Mouse (Mus musculus): Measurements from ENCODE around the gene Cst6. TPM values are rescaled to one million over a fixed set of nuclear protein-coding genes. Genes with fewer than 3 reads are reported as not detected.

The Cst6 gene
- polyA plus RNA-seq, 1 experiment from 2014 or later: not detected

DNA sequence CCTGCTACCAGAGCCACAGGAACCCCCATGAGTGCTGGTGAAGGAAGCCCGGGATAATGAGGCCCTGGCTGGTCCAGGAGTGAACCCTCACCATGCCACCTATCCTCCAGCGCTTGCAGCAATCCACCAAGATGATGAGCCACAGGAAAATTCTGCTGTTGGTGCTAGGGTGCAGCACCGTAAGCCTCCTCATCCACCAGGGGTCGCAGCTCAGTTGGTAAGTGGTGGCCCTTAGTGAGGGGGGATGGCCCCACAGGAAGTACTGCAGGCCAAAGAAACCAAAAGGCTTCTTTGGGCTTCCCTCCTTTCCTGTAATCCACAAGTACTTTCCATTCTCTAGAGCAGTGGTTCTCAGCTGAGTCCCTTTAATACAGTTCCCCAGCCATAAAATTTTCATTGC, 46.9 kb downstream of the Cst6 start:
- H3K4me3 ChIP-seq (ENCODE audit: low read depth, low read length): no peak overlapping the region

DNA sequence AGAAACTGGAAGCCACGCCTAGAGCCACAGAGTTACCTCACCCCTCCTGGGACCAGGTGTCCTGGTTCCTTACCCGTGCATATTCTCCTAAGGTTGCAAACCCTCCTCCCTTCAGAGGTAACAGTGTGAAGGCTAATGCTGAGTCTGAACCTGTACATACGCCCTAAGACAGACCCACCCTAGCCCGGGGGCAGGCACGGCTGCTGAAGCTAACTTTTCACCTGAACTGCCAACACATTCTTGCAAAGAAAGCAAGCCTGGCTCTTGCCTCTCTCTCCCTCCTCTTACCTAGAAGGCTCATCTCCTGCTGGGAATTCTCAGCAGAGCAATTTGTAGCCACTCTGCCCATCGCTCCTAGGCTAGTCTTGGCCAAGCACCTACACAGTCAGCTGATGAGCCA, 48.8 kb downstream of the Cst6 start:
- no peak overlapping the region for H3K4me2 ChIP-seq
- H3K9me3 ChIP-seq (ENCODE audit: low read depth, low read length): no peaks in the 10 kb centered on the region
- H3K36me3 ChIP-seq (ENCODE audit: insufficient read depth): no peaks in the 10 kb centered on the region
- DNase-seq (no peak), ATAC-seq (ENCODE audit: insufficient read depth) (no peak)
- no peak overlapping the region for H3K27ac ChIP-seq (ENCODE audit: low read depth)
- WGBS: 77% methylated on average over 6 of the region's 6 CpGs
- H3K4me1 ChIP-seq (ENCODE audit: insufficient read depth): peaks cover 7% of the 10 kb centered on the region
- H3K4me3 ChIP-seq (ENCODE audit: low read depth, low read length): no peak overlapping the region
- peaks cover 9% of the 10 kb centered on the region; the same call in 1 of the 2 replicates for H3K27me3 ChIP-seq (ENCODE audit: insufficient read depth, low read length)
- H3K9ac ChIP-seq: no peak overlapping the region
- no peak for TF ChIP-seq CTCF (IDR thresholded peaks at IDR 0.05; ENCODE audit: low read depth)

More for the DNA sequence above, 46.9 kb downstream of the Cst6 start:
- DNase-seq (peak; percentile 80), ATAC-seq (ENCODE audit: insufficient read depth) (no peak)
- Histone ChIP-seq H3K27ac (ENCODE audit: low read depth) (no peak overlapping the region), H3K36me3 (ENCODE audit: insufficient read depth) (no peaks in the 10 kb centered on the region), H3K4me2 (no peak overlapping the region), H3K27me3 (ENCODE audit: insufficient read depth, low read length) (peaks cover 8% of the 10 kb centered on the region; the same call in 1 of the 2 replicates), H3K4me1 (ENCODE audit: insufficient read depth) (peaks cover 3% of the 10 kb centered on the region; the same call in 1 of the 2 replicates), H3K9ac (no peak overlapping the region), H3K9me3 (ENCODE audit: low read depth, low read length) (peaks cover 2% of the 10 kb centered on the region; the same call in 1 of the 2 replicates)
- 21% methylated on average over 4 of the region's 4 CpGs for WGBS
- TF ChIP-seq CTCF (IDR thresholded peaks at IDR 0.05; ENCODE audit: low read depth): peak; percentile 81

DNA sequence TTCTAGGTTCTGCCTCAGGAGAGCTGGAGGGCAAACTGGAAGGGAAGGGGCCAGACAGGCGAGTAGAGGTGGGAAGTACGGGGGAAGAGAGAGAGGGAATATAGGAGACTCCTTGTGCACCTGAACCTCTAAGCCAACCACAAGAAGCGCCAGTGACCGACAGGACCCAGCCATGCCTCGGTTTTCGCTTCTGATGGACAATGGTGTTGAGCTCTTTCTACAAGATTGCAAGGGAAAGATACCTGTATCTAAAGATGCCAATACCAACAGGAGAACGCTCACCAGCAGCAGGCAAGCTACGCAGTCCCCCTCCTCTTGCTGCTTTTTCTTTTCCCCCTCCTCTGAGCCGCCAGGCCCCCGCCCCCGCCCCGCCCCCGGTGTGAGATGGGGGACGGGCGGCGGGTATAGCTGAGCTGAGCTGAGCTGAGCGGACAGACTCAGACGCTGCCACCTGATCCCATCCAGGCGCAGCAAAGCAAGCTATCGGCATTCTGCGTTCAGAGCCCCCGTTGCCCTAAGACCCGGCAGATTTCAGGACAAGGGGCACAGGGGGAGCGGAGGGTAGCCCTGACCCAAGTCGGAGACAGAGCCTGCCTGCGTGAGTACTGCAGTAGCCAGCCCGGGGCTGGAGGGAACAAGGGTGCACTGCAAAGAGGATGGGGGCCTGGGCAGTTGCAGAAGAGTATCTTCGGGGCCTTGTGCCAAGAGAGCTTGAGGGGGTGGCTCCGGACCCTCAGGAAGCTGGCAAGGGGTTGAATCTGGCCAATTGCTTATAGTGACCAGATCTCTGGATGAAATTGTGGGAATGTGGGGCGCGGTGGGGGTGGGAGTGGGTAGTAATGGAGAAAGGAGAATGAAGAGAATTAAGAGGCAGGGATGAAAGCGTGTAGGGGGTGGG, 51.2 kb downstream of the Cst6 start, which contains the start of gene Gal3st3:
Gene Gal3st3 (plus strand): TSS at position 429 of the 898 bp plus-strand sequence.
- peaks cover 11% of the 10 kb centered on the region for H3K4me1 ChIP-seq (ENCODE audit: insufficient read depth)
- no peak for TF ChIP-seq CTCF (IDR thresholded peaks at IDR 0.05; ENCODE audit: low read depth)
- H3K9me3 ChIP-seq (ENCODE audit: low read depth, low read length): no peaks in the 10 kb centered on the region
- DNase-seq (no peak), ATAC-seq (ENCODE audit: insufficient read depth) (no peak)
- 6% methylated on average over 32 of the region's 32 CpGs for WGBS
- peak within 1 kb of the TSS; percentile 60 for H3K9ac ChIP-seq
- peaks cover 9% of the 10 kb centered on the region; the same call in 1 of the 2 replicates for H3K27me3 ChIP-seq (ENCODE audit: insufficient read depth, low read length)
- peak within 1 kb of the TSS; percentile 36 for H3K4me3 ChIP-seq (ENCODE audit: low read depth, low read length)
- peak within 1 kb of the TSS; percentile 68 for H3K4me2 ChIP-seq
- H3K36me3 ChIP-seq (ENCODE audit: insufficient read depth): peaks cover 12% of the 10 kb centered on the region
- no peak within 1 kb of the TSS for H3K27ac ChIP-seq (ENCODE audit: low read depth)

DNA sequence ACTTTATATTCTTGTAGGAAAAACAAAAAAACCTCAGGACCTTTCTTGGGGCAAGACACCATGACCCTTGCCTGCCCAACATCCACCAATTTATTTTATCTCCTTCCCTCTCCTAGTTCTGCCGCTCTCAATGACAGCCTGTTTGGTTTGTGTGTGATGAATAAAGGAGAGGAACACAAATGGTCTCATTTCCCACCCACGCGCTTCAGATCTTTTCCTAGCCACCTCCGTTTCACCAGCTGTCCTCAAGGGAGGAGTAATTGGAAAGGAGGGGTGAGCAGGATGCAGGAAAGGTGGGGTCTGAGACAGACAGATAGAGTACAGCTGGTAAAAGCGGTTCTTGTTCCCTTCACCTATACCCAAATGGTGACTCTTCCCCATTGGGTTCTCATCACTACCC, 52.7 kb downstream of the Cst6 start:
- H3K4me3 ChIP-seq (ENCODE audit: low read depth, low read length): no peak overlapping the region; the same call in 1 of the 2 replicates
- H3K4me2 ChIP-seq: peak overlapping the region; percentile 93; the same call in 1 of the 2 replicates
- peaks cover 9% of the 10 kb centered on the region; the same call in 1 of the 2 replicates for H3K27me3 ChIP-seq (ENCODE audit: insufficient read depth, low read length)
- ATAC-seq (ENCODE audit: insufficient read depth) (no peak), DNase-seq (no peak)
- peaks cover 11% of the 10 kb centered on the region for H3K4me1 ChIP-seq (ENCODE audit: insufficient read depth)
- H3K9me3 ChIP-seq (ENCODE audit: low read depth, low read length): no peaks in the 10 kb centered on the region
- peaks cover 27% of the 10 kb centered on the region for H3K36me3 ChIP-seq (ENCODE audit: insufficient read depth)
- TF ChIP-seq CTCF (IDR thresholded peaks at IDR 0.05; ENCODE audit: low read depth): no peak
- WGBS: 36% methylated on average over 5 of the region's 5 CpGs
- H3K9ac ChIP-seq: no peak overlapping the region
- H3K27ac ChIP-seq (ENCODE audit: low read depth): no peak overlapping the region

DNA sequence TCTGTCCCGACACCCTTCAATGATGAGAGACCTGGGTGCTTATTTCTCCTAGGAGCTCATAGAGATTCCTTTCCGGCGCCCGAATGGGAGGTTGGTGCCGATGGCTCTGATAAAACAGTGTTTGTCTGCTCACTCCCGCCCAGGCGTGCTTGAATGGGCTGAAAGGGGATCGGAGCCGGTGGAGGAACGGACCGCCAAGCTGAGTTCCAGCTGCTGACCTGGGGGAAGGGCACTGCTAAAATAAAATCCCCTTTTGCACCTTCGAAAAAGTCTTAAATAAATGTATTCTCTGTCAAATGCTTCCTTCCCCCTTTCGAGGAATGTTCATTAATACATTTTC, 53.7 kb downstream of the Cst6 start:
- peak overlapping the region; percentile 88 for H3K27ac ChIP-seq (ENCODE audit: low read depth)
- peaks cover 9% of the 10 kb centered on the region; the same call in 1 of the 2 replicates for H3K27me3 ChIP-seq (ENCODE audit: insufficient read depth, low read length)
- peak overlapping the region; percentile 78 for H3K4me3 ChIP-seq (ENCODE audit: low read depth, low read length)
- TF ChIP-seq CTCF (IDR thresholded peaks at IDR 0.05; ENCODE audit: low read depth): no peak
- H3K9ac ChIP-seq: peak overlapping the region; percentile 67
- H3K36me3 ChIP-seq (ENCODE audit: insufficient read depth): peaks cover 36% of the 10 kb centered on the region
- H3K4me1 ChIP-seq (ENCODE audit: insufficient read depth): peaks cover 11% of the 10 kb centered on the region
- DNase-seq: no peak
- 5% methylated on average over 13 of the region's 13 CpGs for WGBS
- no peaks in the 10 kb centered on the region for H3K9me3 ChIP-seq (ENCODE audit: low read depth, low read length)
- peak overlapping the region; percentile 93 for H3K4me2 ChIP-seq
- ATAC-seq (ENCODE audit: insufficient read depth): peak; percentile 49

DNA sequence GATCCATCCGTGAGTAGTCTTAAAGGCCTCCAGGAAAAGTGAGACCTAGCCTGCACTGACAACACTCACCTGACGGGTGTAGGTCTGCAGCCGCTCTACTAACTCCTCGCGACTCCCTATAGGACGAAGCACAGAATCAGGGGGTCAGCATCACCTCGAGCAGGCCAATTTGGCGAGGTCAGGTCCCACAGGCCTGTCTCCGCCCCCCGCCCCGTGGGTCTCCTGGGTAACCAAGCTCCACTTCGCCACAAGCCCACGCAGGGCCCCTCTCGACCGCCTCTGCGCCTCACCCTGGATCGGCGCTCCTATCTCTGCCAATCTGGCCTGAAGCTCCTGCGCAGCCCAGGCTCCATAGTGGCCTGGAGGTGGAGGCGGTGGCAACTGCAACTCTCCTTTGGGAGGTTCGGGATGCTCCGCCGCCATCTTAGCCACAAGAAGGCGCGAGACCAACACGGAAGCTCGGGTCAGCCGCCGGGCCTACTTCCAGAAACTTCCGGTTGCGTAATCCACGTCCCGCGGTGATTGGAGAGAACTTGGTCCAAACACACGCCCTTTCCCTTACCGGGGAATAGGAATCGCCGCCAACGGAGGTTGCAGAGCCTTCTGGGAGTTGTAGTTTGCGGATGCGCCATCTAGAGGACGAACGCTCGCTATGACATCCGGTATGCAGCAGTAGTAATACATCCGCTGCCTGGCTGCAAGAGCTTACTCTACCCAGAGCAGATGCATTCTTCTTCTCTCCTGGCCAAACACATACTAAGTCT, 54.2 kb downstream of the Cst6 start, which contains the start of gene Sf3b2:
Gene Sf3b2 (minus strand): TSS at position 484 of the 764 bp plus-strand sequence.
- H3K9ac ChIP-seq: peak within 1 kb of the TSS; percentile 81
- H3K4me3 ChIP-seq (ENCODE audit: low read depth, low read length): peak within 1 kb of the TSS; percentile 78
- H3K36me3 ChIP-seq (ENCODE audit: insufficient read depth): peaks cover 42% of the 10 kb centered on the region
- peak; percentile 99 for ATAC-seq (ENCODE audit: insufficient read depth)
- H3K9me3 ChIP-seq (ENCODE audit: low read depth, low read length): no peaks in the 10 kb centered on the region
- peak within 1 kb of the TSS; percentile 93 for H3K4me2 ChIP-seq
- H3K27ac ChIP-seq (ENCODE audit: low read depth): peak within 1 kb of the TSS; percentile 88
- DNase-seq: peak; percentile 100
- peaks cover 9% of the 10 kb centered on the region; the same call in 1 of the 2 replicates for H3K27me3 ChIP-seq (ENCODE audit: insufficient read depth, low read length)
- peaks cover 11% of the 10 kb centered on the region for H3K4me1 ChIP-seq (ENCODE audit: insufficient read depth)
- peak; percentile 87 for TF ChIP-seq CTCF (IDR thresholded peaks at IDR 0.05; ENCODE audit: low read depth)
- WGBS: 0% methylated on average over 46 of the region's 46 CpGs

Other genes with a start within 250 kb of the Cst6 start
- gene Rab1b, start 242.5 kb downstream of the Cst6 start, polyA plus RNA-seq (2014; fragmentation: Nextera tagmentation; extraction: Ambion mirVana): 278 and 289 TPM in 2 replicates
- gene Klc2, start 231.0 kb downstream of the Cst6 start, polyA plus RNA-seq (2014; fragmentation: Nextera tagmentation; extraction: Ambion mirVana): 20.4 and 24.8 TPM in 2 replicates
- 27.8 and 31.8 TPM in 2 replicates for gene Pacs1, start 76.5 kb downstream of the Cst6 start, polyA plus RNA-seq (2014; fragmentation: Nextera tagmentation; extraction: Ambion mirVana)
- gene Sf3b2, start 54.1 kb downstream of the Cst6 start, polyA plus RNA-seq (2014; fragmentation: Nextera tagmentation; extraction: Ambion mirVana): 334 and 368 TPM in 2 replicates
- 2.2 and 2.9 TPM in 2 replicates for gene Gal3st3, start 51.2 kb downstream of the Cst6 start, polyA plus RNA-seq (2014; fragmentation: Nextera tagmentation; extraction: Ambion mirVana)
- gene Catsper1, start 13.8 kb downstream of the Cst6 start, polyA plus RNA-seq (2014; fragmentation: Nextera tagmentation; extraction: Ambion mirVana): not detected in 2 replicates
- 59.1 and 71.1 TPM in 2 replicates for gene Eif1ad, start 17.2 kb upstream of the Cst6 start, polyA plus RNA-seq (2014; fragmentation: Nextera tagmentation; extraction: Ambion mirVana)
- gene Banf1, start 17.6 kb upstream of the Cst6 start, polyA plus RNA-seq (2014; fragmentation: Nextera tagmentation; extraction: Ambion mirVana): 515 and 542 TPM in 2 replicates
- 72.0 and 73.8 TPM in 2 replicates for gene Sart1, start 39.1 kb upstream of the Cst6 start, polyA plus RNA-seq (2014; fragmentation: Nextera tagmentation; extraction: Ambion mirVana)
- 0.64 TPM in 1 of 2 replicates, not detected in the other for gene Tsga10ip, start 53.0 kb upstream of the Cst6 start, polyA plus RNA-seq (2014; fragmentation: Nextera tagmentation; extraction: Ambion mirVana)
- gene Drap1, start 75.4 kb upstream of the Cst6 start, polyA plus RNA-seq (2014; fragmentation: Nextera tagmentation; extraction: Ambion mirVana): 204 and 217 TPM in 2 replicates
- gene AI837181, start 75.6 kb upstream of the Cst6 start, polyA plus RNA-seq (2014; fragmentation: Nextera tagmentation; extraction: Ambion mirVana): 40.8 and 42.7 TPM in 2 replicates
- gene Fosl1, start 98.0 kb upstream of the Cst6 start, polyA plus RNA-seq (2014; fragmentation: Nextera tagmentation; extraction: Ambion mirVana): not detected in 2 replicates
- 9.0 and 10.0 TPM in 2 replicates for gene Ccdc85b, start 108.3 kb upstream of the Cst6 start, polyA plus RNA-seq (2014; fragmentation: Nextera tagmentation; extraction: Ambion mirVana)
- 101 and 104 TPM in 2 replicates for gene Fibp, start 111.0 kb upstream of the Cst6 start, polyA plus RNA-seq (2014; fragmentation: Nextera tagmentation; extraction: Ambion mirVana)
- gene Ctsw, start 118.9 kb upstream of the Cst6 start, polyA plus RNA-seq (2014; fragmentation: Nextera tagmentation; extraction: Ambion mirVana): 1.0 and 1.8 TPM in 2 replicates
- gene Efemp2, start 124.4 kb upstream of the Cst6 start, polyA plus RNA-seq (2014; fragmentation: Nextera tagmentation; extraction: Ambion mirVana): 178 and 192 TPM in 2 replicates
- gene Mus81, start 138.8 kb upstream of the Cst6 start, polyA plus RNA-seq (2014; fragmentation: Nextera tagmentation; extraction: Ambion mirVana): 39.8 and 42.6 TPM in 2 replicates
- gene Cfl1, start 140.9 kb upstream of the Cst6 start, polyA plus RNA-seq (2014; fragmentation: Nextera tagmentation; extraction: Ambion mirVana): 3,236 and 3,318 TPM in 2 replicates
- gene 1700020D05Rik, start 154.2 kb upstream of the Cst6 start, polyA plus RNA-seq (2014; fragmentation: Nextera tagmentation; extraction: Ambion mirVana): 0.18 TPM in 1 of 2 replicates, not detected in the other
- 6.0 and 6.7 TPM in 2 replicates for gene Snx32, start 161.0 kb upstream of the Cst6 start, polyA plus RNA-seq (2014; fragmentation: Nextera tagmentation; extraction: Ambion mirVana)
- 0.89 and 1.0 TPM in 2 replicates for gene Ovol1, start 211.1 kb upstream of the Cst6 start, polyA plus RNA-seq (2014; fragmentation: Nextera tagmentation; extraction: Ambion mirVana)
- gene Ap5b1, start 218.5 kb upstream of the Cst6 start, polyA plus RNA-seq (2014; fragmentation: Nextera tagmentation; extraction: Ambion mirVana): 3.7 and 4.2 TPM in 2 replicates

Measured in lung, embryonic 14.5 days (tissue).